Mouse (Mus musculus): ENCODE data around the gene Rmi2.
A peak's percentile ranks its signal among the peaks of the same experiment; 100 is the strongest.

The Rmi2 gene

DNA sequence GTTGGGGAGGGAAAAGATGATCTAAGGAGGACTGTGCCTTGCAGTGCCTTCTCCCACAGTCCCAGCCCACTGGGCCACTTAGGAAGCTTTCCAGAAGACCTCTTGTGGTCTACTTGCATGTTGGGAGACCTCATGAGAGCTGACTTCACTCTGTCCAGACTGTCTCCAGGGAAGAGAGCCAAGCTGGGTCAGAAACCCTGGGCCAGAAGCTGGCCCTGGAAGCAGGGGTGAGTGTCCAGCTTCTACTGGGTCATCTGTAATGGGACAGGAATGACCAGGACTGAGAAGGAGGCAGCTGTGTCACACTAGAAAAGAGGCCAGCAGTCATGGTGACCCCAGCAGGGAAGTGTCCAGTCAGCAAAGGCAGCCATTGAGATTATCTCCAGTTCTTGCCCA, 30.7 kb downstream of the Rmi2 start:
- DNase-seq (ENCODE audit: low spot score in 2 of 2): no peak

DNA sequence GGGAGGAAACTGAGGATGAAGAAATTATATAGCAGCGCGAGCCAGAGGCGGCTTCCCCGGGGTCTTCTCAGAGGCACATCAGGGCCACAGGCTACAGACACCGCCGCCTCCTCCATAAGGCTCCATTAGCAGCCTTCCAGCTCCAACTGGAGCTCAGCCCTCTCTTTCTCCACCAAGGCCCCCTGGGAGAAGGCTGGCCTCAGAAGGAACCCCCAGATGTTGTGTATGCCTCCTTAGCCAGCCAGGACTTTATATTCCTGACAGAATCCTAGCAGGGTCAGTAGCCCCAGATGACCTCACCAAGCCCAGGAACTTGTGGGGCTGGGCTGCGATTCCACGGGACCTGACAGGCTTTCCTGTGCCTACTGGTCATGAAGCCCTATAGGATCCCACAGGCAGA, 32.0 kb downstream of the Rmi2 start:
- no peak for DNase-seq (ENCODE audit: low spot score in 2 of 2)

DNA sequence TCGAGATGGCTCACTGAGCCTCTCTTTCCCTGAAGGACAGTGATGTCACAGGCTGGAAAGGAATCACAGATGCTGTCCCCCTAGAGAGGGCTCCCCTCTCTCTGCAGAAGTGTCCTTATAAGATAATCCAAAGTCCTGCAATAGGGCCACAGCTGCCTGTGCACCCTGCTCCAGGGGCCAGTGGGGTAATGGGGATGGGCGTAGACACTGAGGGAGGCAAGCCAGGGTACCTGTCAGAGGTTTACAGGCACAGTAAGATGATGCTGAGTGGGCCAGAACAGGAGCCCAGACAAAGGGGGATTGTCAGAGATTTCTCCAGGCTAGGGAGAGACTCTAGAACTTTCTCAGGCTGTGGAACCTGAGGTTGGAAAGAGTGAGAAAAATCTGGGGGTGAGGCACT, 32.6 kb downstream of the Rmi2 start:
- DNase-seq (ENCODE audit: low spot score in 2 of 2): no peak

GRCm38 (mm10) chr16:10867904-10868440, 33.1 kb downstream of the Rmi2 start:
- peak in 1 of 2 experiments; percentile 77 for DNase-seq (ENCODE audit: low spot score in 2 of 2)

DNA sequence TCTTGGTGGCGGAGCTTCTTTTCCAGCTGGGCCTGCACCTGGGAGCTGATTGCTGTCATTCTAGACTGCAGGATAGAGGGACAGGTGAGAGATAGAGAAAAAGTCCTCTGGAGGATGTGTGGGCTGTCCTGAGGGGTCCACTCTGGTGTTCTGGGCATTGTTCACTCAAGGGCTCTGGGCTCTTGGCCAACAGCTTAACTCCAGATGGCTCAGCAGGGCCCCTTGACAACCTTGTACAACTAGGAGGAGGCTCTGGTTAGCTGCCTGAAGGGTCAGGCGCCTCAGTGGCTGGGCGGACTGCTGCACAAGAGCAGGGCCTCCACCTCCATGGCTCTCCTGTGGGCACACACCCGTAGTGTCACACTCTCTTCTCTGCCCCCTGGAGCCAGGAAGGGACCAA, 36.1 kb downstream of the Rmi2 start:
- no peak for DNase-seq (ENCODE audit: low spot score in 2 of 2)

DNA sequence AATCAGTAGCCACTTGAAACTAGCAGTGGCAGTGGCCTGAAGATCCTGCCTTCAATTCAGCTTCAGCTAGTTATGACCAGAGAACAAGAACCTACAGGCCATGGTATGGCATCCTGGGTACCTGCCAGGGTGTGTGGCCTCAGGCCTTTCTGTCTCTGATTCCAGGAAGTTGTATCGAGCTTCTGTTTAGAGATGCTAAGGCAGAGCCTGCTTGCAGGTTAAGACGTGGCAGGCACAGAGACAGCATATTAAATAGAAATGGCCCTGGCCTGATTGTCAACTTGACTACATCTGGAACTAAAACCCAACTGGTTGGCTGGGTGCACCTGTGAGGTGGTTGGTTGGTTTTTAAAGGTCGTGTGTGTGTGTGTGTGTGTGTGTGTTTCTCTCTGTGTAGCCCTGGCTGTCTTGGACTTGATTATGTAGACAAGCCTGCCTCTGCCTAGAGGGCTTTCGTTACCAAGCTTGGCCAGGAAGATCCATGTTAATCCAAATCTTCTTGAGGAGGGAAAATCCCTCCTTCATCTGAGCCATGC, 38.0 kb downstream of the Rmi2 start:
- no peak for DNase-seq (ENCODE audit: low spot score in 2 of 2)

- peak; percentile 76 to 88 for DNase-seq (ENCODE audit: low spot score in 2 of 2)
These were observed 38.8 kb downstream of the Rmi2 start for GRCm38 (mm10) chr16:10873654-10874053.

- no peak for DNase-seq (ENCODE audit: low spot score in 2 of 2)
These were observed 43.4 kb downstream of the Rmi2 start for GRCm38 (mm10) chr16:10878227-10878626.

GRCm38 (mm10) chr16:10879467-10879866, 44.6 kb downstream of the Rmi2 start:
- DNase-seq (ENCODE audit: low spot score in 2 of 2): no peak

DNA sequence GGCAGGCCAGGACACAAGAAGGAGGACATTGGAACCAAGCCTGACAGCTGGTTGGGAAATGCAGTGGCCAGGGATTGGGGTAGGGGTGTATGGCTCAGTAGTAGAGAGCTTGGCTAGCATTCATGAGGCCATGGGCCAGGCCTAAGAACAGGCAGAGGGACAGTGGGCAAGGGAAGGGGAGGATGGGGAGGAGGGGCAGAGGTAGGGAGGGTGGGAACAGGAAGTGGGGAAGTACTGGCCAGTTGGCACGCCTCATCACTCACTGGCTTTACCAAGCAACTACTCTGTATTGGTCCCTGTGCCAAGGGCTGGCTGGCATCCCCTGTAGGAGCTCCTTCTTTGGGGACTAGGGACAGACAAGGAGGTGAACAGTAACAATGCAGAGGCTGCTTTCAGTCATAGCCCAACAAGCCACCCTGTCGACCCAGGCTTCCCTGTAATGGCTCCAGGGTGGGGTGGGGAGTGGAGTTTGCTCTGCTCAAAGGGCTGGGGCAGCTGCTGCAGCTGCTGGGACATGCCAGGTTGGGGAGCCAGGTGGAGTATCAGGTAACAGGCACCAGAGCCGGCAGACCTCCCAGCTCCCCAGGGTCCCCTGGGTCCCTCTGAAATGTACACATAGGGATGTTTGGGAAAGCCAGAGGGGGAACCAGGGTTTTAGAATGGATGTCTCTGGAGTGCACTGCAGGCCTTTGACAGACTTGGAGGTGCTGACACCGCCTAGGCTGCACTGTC, 46.5 kb downstream of the Rmi2 start:
- no peak for DNase-seq (ENCODE audit: low spot score in 2 of 2)

- no peak for DNase-seq (ENCODE audit: low spot score in 2 of 2)
These were observed 52.6 kb downstream of the Rmi2 start for GRCm38 (mm10) chr16:10887436-10887835.

GRCm38 (mm10) chr16:10890363-10890762, 55.5 kb downstream of the Rmi2 start:
- no peak for DNase-seq (ENCODE audit: low spot score in 2 of 2)

DNA sequence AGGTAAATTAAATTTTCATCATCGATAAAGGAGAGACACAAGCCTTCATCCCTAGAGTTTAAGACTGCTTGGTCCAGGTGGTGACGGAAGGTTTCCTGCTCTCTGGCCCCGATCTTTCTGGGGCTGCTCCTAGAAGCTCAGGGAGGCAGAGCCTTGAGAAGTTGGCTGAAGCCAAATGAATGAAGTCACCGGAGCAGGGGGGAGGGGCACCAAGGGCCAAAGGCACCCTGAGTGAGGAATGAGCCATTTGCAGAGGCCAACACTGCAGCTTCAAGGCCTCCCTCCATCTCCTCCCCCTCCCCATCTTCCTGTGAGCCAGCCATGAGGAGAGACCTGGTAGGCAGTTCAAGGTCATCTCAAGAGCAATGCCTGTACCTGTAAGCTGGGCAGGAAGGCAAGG, 58.3 kb downstream of the Rmi2 start:
- DNase-seq (ENCODE audit: low spot score in 2 of 2): no peak

DNA sequence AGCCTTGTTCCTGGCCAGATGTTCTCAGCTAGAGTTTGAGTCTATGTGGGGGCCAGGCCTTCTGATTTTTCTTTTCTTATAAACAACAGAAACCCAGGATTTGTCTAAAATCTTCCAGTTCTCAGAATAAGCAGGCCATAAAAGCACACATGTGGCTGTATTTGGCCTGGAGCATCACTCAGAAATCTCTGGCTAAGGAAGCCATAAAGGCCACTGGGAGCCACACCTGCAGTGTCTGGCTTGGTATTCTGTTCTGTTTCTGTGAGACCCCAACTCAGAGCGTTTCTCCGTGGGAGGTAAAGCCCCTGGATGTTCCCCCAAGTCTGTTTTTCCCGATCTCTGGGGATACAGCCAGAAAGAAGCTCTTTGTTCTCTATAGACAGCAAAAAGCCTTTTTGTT, 61.0 kb downstream of the Rmi2 start:
- no peak for DNase-seq (ENCODE audit: low spot score in 2 of 2)

DNA sequence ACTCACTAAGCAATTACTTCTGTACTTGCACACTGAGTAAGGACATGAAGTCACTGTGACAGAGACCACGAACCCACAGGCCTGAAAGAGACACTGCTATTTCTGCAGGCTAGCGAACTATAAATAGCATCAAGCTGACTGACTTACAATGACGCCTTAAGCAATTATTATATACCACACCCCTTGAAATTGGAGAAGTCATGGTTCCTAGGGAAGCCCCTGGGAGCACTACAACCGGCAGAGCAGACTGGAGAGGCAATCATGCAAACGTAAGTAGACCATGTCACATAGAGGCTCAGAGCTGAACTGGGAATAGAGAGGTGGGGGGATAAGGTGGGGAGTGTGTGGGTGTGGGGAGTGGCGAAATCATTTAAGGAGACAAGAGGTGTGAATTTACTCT, 62.5 kb downstream of the Rmi2 start:
- DNase-seq (ENCODE audit: low spot score in 2 of 2): no peak

GRCm38 (mm10) chr16:10900736-10901135, 65.9 kb downstream of the Rmi2 start:
- DNase-seq (ENCODE audit: low spot score in 2 of 2): no peak

DNA sequence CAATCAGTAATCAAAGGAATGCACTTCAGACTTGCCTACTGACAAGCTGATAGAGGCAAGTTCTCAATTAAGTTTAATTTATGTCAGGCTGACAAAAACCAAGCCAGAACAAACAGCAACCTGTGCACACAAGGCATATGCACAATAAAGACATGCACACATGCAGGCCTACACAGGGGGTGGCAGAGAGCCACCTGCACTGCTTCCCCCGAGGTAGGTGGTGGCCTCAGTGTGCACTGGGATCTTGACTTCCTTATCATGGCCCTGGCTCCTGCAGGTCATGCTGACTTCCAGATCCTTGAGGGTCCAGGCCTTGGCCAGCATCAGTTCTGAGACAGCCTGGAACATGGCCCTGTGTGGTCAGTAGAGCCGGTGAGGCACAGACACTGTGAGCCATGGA, 67.1 kb downstream of the Rmi2 start:
- no peak for DNase-seq (ENCODE audit: low spot score in 2 of 2)

- no peak for DNase-seq (ENCODE audit: low spot score in 2 of 2)
These were observed 68.0 kb downstream of the Rmi2 start for GRCm38 (mm10) chr16:10902849-10903248.

DNA sequence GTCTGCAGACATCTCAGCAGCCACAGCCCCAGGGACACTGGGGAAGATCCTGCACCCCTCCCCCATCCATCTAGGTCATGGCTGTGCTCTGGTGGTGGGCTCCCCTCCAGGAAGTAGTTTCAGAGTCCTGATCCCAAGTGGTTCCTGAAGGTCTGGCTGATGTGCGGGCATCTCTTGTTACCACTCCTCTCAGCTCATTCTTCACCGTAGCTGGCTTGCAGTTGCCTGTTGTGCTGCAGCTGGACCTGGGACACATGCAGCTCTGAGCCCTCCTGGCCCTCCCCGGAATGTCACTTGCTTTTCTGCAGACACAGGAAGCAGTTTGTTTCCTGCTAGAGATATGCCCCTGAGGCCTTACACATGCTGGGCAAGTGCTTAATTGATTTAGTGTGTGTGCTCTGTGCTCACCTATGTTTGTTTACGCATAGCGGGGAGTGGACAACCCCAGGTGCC, 70.8 kb downstream of the Rmi2 start:
- no peak for DNase-seq (ENCODE audit: low spot score in 2 of 2)

DNA sequence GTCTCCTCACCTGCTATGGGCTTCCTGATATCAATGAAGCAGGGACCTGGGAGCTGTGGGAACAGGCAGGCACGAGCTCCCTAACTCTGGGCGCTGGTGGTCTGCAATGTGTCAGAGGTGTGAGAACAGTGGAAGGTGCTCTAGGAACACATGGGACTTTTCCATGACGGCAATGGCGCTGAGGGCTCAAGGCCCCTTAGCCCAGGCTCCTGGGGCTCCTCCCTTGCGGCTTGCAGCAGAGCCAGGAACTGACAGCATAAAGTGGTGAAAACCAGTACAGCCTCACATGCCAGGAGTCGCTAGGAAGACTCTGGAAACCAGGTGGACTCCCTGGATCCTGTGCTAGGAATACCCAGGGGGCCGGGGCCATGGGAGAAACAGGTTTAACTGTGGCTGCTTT, 75.7 kb downstream of the Rmi2 start:
- DNase-seq (ENCODE audit: low spot score in 2 of 2): no peak

- DNase-seq (ENCODE audit: low spot score in 2 of 2): no peak
These were observed 76.2 kb downstream of the Rmi2 start for GRCm38 (mm10) chr16:10911061-10911460.

- no peak for DNase-seq (ENCODE audit: low spot score in 2 of 2)
These were observed 80.2 kb downstream of the Rmi2 start for GRCm38 (mm10) chr16:10915066-10915465.

DNA sequence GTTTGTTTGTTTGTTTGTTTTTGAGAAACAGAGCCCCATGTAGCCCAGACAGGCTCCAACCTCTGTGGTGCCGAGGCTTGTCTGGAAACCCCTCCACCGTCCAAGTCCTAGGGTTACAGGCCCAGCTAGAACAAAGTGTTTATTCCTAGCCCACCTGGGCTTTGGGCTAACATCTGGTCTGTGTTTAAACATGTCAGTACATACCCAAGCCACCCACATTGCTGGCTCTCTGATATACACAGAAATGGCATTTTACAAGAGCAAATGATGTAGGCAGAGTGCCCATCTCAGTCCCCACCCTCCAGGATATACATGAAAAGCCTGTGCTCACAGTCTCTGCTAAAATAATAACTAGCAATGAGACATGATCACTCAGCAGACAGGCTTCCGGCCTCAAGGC, 81.4 kb downstream of the Rmi2 start:
- no peak for DNase-seq (ENCODE audit: low spot score in 2 of 2)

DNA sequence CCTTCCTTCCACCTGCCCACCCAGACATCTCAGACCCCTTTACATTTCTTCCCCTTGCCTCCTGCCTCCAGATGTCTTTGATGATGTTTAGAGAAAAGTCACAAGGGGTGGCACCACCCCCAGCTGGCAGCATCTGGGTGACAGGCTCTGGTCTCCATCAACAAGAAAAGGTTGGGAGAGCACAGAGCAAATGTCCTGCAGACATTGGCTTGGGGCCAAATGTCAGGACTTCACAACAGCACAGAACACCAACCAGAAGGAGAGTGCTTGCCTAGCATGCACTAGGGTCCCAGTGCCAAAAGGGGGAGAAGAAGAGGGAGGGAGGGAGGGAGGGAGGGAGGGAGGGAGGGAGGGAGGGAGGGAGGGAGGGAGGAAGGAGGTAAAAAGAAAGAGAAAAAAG, 85.0 kb downstream of the Rmi2 start:
- DNase-seq (ENCODE audit: low spot score in 2 of 2): no peak
